Mouse (Mus musculus) hindbrain, embryonic 14.5 days (tissue): ENCODE data around the gene Sorcs3. TPM values are rescaled to one million over a fixed set of nuclear protein-coding genes. Genes with fewer than 3 reads are reported as not detected.

Experiments
- ATAC-seq: fragments of 200-750 bp; cut with Nextera tagmentation; 2 replicates; pipeline ENCODE4 v1.8.0; 2017; ENCODE audit warnings: moderate number of reproducible peaks, mild to moderate bottlenecking, moderate TSS enrichment, moderate library complexity; ENCODE audit not compliant: low FRiP score
- DNase-seq: peaks from one replicate; pipeline ENCODE4 v3.0.0-alpha.2; 2015; ENCODE audit warnings: low spot score
- H3K27ac ChIP-seq: fragments of 300-500 bp; sonication (generic); 2 replicates; pipeline ENCODE4 v1.5.1; 2014; ENCODE audit warnings: mild to moderate bottlenecking, moderate library complexity
- H3K27me3 ChIP-seq: fragments of 300-500 bp; sonication (generic); 2 replicates; pipeline ENCODE4 v1.6.1; 2014; ENCODE audit warnings: mild to moderate bottlenecking, low read length, mixed read lengths; ENCODE audit not compliant: control insufficient read depth, insufficient read depth
- H3K36me3 ChIP-seq: fragments of 300-500 bp; sonication (generic); replicated peaks from 2 replicates; pipeline ENCODE4 v1.6.1; 2014; ENCODE audit not compliant: control insufficient read depth, insufficient read depth
- H3K4me1 ChIP-seq: fragments of 300-500 bp; sonication (generic); replicated peaks from 2 replicates; pipeline ENCODE4 v1.6.1; 2014; ENCODE audit warnings: antibody characterized with exemption, low read length, mixed read lengths; ENCODE audit not compliant: control insufficient read depth, insufficient read depth
- H3K4me2 ChIP-seq: fragments of 300-500 bp; sonication (generic); replicated peaks from 2 replicates; pipeline ENCODE4 v1.6.1; 2014; ENCODE audit warnings: mild to moderate bottlenecking, moderate library complexity
- H3K4me3 ChIP-seq: fragments of 300-500 bp; sonication (generic); replicated peaks from 2 replicates; pipeline ENCODE4 v1.5.1; 2014; ENCODE audit warnings: mild to moderate bottlenecking, low read length
- H3K9ac ChIP-seq: fragments of 300-500 bp; sonication (generic); 2 replicates; pipeline ENCODE4 v1.6.1; 2014
- H3K9me3 ChIP-seq: fragments of 300-500 bp; sonication (generic); 2 replicates; pipeline ENCODE4 v1.6.1; 2016; ENCODE audit warnings: low read length; ENCODE audit not compliant: control insufficient read depth
- WGBS: fragments of 180-500 bp; shearing (Covaris S2); extraction: QIAGEN DNeasy Blood & Tissue Kit; methylation state at CpG from one replicate; pipeline ENCODE4 v1.1.7; 2014; 5-methylcytosine and 5-hydroxymethylcytosine counted together
- polyA plus RNA-seq: library from polyadenylated mRNA; unstranded; fragments of >200 nt; fragmentation: Nextera tagmentation; extraction: Ambion mirVana; gene quantifications from 2 replicates; pipeline ENCODE4 v1.2.1, GENCODE M21; 2014

Sorcs3 gene
- polyA plus RNA-seq, 1 experiment from 2014 or later: 16.9 TPM

- 72% methylated on average over 6 of the region's 6 CpGs for WGBS
- no peak overlapping the region for H3K27ac ChIP-seq
- H3K9me3 ChIP-seq: no peaks in the 10 kb centered on the region
- no peak overlapping the region for H3K4me3 ChIP-seq
- ATAC-seq (no peak), DNase-seq (no peak)
- H3K36me3 ChIP-seq: no peaks in the 10 kb centered on the region
- no peaks in the 10 kb centered on the region for H3K27me3 ChIP-seq
- H3K4me2 ChIP-seq: no peak overlapping the region
- H3K9ac ChIP-seq: no peak overlapping the region
- no peaks in the 10 kb centered on the region for H3K4me1 ChIP-seq
These were observed 445.8 kb downstream of the Sorcs3 start for GRCm38 (mm10) chr19:48651617-48652016.

- no peak overlapping the region for H3K9ac ChIP-seq
- peaks cover 13% of the 10 kb centered on the region for H3K4me1 ChIP-seq
- no peak overlapping the region for H3K4me3 ChIP-seq
- no peaks in the 10 kb centered on the region for H3K36me3 ChIP-seq
- ATAC-seq (no peak), DNase-seq (no peak)
- H3K27me3 ChIP-seq: no peaks in the 10 kb centered on the region
- no peak overlapping the region; the same call in 1 of the 2 replicates for H3K4me2 ChIP-seq
- H3K9me3 ChIP-seq: no peaks in the 10 kb centered on the region
- 29% methylated on average over 6 of the region's 6 CpGs for WGBS
- no peak overlapping the region for H3K27ac ChIP-seq
These were observed 454.4 kb downstream of the Sorcs3 start for GRCm38 (mm10) chr19:48660201-48660600.

GRCm38 (mm10) chr19:48679896-48680295, 474.1 kb downstream of the Sorcs3 start:
- 84% methylated on average over 1 of the region's 1 CpGs for WGBS
- ATAC-seq (no peak), DNase-seq (no peak)
- Histone ChIP-seq H3K4me2 (no peak overlapping the region), H3K4me3 (no peak overlapping the region), H3K36me3 (no peaks in the 10 kb centered on the region), H3K4me1 (peaks cover 5% of the 10 kb centered on the region), H3K27me3 (no peaks in the 10 kb centered on the region), H3K9me3 (peaks cover 4% of the 10 kb centered on the region; the same call in 1 of the 2 replicates), H3K27ac (no peak overlapping the region), H3K9ac (no peak overlapping the region)

GRCm38 (mm10) chr19:48682485-48682884, 476.7 kb downstream of the Sorcs3 start:
- DNase-seq: peak; percentile 51
- WGBS: 52% methylated on average over 3 of the region's 3 CpGs
- peak; percentile 60; the same call in 1 of the 2 replicates for ATAC-seq
- Histone ChIP-seq H3K9me3 (no peaks in the 10 kb centered on the region), H3K27ac (no peak overlapping the region), H3K4me3 (no peak overlapping the region), H3K4me1 (peaks cover 5% of the 10 kb centered on the region), H3K9ac (no peak overlapping the region), H3K27me3 (no peaks in the 10 kb centered on the region), H3K4me2 (no peak overlapping the region), H3K36me3 (no peaks in the 10 kb centered on the region)

- Histone ChIP-seq H3K4me1 (peaks cover 5% of the 10 kb centered on the region), H3K27ac (no peak overlapping the region), H3K9ac (no peak overlapping the region), H3K4me2 (no peak overlapping the region), H3K4me3 (no peak overlapping the region), H3K9me3 (no peaks in the 10 kb centered on the region), H3K27me3 (no peaks in the 10 kb centered on the region), H3K36me3 (no peaks in the 10 kb centered on the region)
- 43% methylated on average over 2 of the region's 2 CpGs for WGBS
- DNase-seq (no peak), ATAC-seq (no peak)
These were observed 480.5 kb downstream of the Sorcs3 start for GRCm38 (mm10) chr19:48686369-48686768.

GRCm38 (mm10) chr19:48700111-48700658, 494.4 kb downstream of the Sorcs3 start:
- H3K4me1 ChIP-seq: no peaks in the 10 kb centered on the region
- H3K9me3 ChIP-seq: no peaks in the 10 kb centered on the region
- DNase-seq (no peak), ATAC-seq (no peak)
- no peak overlapping the region for H3K4me2 ChIP-seq
- no peaks in the 10 kb centered on the region for H3K36me3 ChIP-seq
- no peaks in the 10 kb centered on the region for H3K27me3 ChIP-seq
- no peak overlapping the region for H3K27ac ChIP-seq
- 47% methylated on average over 6 of the region's 6 CpGs for WGBS
- H3K4me3 ChIP-seq: no peak overlapping the region
- H3K9ac ChIP-seq: no peak overlapping the region

GRCm38 (mm10) chr19:48703763-48704162, 497.9 kb downstream of the Sorcs3 start:
- DNase-seq: no peak
- 92% methylated on average over 2 of the region's 2 CpGs for WGBS

GRCm38 (mm10) chr19:48706267-48706923, 500.6 kb downstream of the Sorcs3 start:
- Histone ChIP-seq H3K36me3 (no peaks in the 10 kb centered on the region), H3K4me1 (no peaks in the 10 kb centered on the region), H3K4me2 (no peak overlapping the region), H3K4me3 (no peak overlapping the region), H3K27me3 (no peaks in the 10 kb centered on the region), H3K9me3 (no peaks in the 10 kb centered on the region), H3K9ac (no peak overlapping the region), H3K27ac (no peak overlapping the region)
- DNase-seq: peak; percentile 49
- ATAC-seq: no peak
- WGBS: 18% methylated on average over 1 of the region's 1 CpGs

More at GRCm38 (mm10) chr19:48703763-48704162, 497.9 kb downstream of the Sorcs3 start:
- Histone ChIP-seq H3K9me3 (no peaks in the 10 kb centered on the region), H3K27me3 (no peaks in the 10 kb centered on the region), H3K4me1 (no peaks in the 10 kb centered on the region), H3K9ac (no peak overlapping the region), H3K36me3 (no peaks in the 10 kb centered on the region), H3K4me3 (no peak overlapping the region), H3K27ac (no peak overlapping the region), H3K4me2 (no peak overlapping the region)
- no peak for ATAC-seq

- DNase-seq (no peak), ATAC-seq (no peak)
- Histone ChIP-seq H3K27ac (no peak overlapping the region), H3K36me3 (no peaks in the 10 kb centered on the region), H3K4me1 (no peaks in the 10 kb centered on the region), H3K27me3 (no peaks in the 10 kb centered on the region), H3K9me3 (no peaks in the 10 kb centered on the region), H3K4me2 (no peak overlapping the region), H3K4me3 (no peak overlapping the region), H3K9ac (no peak overlapping the region)
- 89% methylated on average over 1 of the region's 1 CpGs for WGBS
These were observed 501.1 kb downstream of the Sorcs3 start for GRCm38 (mm10) chr19:48706924-48707320.
